Mouse (Mus musculus): ENCODE measurements around the gene Sept4.
A peak's percentile ranks its signal among the peaks of the same experiment; 100 is the strongest.

The Sept4 gene

DNA sequence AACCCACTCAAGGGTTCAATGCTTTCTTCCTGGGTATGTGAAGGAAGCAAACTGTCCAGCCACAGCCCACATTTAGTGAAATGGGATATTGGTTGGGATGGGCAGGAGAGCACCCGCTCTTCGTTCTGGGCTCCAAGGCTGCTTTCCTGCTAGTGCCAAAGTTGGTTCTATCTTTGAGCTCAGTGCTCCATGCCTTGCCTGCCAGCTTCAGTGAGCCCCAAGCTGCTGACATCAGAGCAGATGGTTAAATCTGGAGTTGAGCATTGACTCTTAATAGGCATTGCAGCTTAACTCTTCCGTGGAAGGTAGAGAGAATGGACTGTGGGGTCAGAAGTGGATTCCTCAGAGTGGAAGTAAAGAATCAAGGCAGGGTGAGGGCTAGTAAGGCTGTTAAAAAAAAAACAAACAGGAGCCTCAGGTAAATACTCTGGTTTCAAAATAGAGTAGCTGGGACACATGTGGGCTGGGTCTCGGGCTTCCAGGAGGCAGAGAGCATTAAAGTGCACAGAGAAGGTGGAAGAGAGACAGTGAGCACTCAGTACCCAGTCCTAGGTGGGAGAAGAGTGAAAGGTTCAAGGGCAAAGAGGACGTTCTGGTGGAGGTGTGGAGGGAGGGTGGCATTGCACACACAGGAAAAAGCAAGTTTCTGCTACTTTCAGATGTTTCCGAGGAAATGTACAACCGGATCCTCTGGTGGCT lies at the start of gene Sept4:
Gene Sept4, plus strand, starts transcription at position 649 of the 699 bp plus-strand sequence.
- DNase-seq (ENCODE audit: low read depth, low spot score): no peak

DNA sequence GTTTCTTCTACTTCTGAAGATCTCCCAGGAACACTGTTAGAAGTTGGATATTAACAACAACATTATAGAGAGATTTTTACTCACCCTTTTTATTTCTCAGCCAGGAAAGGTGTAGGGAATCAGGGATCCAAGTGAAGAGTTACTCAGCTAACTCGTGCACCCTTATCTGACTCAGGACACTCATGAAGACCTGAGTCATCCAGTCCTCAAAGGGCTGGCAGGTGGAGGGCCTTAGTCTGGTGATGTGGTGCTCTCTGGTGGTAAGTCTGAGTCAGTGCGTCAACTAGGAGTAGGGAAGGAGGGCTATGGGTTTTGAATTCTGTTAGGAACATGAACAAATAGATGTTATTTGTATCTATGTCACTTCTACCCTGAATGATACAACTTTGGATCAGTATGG lies 49.4 kb upstream of the Sept4 start:
- peak; percentile 73 for DNase-seq (ENCODE audit: low read depth, low spot score)

DNA sequence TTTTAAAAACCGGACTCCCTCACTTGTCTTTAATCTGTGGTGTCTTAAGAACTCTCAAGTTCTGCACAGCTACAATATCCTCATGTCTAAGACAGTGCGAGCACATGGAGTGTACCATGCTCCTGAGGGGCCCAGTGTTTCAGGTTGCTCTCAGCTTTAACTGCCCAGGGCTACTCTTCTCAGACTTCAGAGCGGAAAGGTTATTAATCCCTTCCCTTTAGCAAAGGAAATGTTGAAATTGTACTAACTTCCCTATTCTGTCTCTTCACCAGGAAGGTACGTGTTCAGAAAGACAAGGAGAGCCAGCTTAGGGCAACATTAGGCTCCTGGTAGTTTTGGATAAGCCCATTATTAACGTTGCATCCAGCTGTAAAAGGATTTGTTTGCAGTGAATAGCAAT lies 45.2 kb upstream of the Sept4 start:
- no peak for DNase-seq (ENCODE audit: low read depth, low spot score)

DNA sequence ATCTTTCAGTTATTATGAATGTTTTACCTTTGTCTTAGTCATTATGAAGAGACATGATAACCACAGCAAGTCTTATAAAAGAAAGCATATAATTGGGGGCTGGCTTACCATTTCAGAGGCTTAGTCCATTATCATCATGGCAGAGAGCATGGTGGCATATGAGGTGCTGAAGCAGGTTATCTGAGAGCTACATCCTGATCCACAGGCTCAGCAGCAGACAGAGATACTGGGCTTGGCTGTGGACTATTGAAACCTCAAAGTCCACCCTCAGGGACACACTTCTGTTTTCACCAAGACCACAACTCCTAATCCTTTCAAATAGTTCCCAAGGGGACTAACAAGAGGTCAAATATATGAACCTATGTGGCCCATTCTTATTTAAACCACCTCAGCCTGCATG lies 44.7 kb upstream of the Sept4 start:
- DNase-seq (ENCODE audit: low read depth, low spot score): no peak

DNA sequence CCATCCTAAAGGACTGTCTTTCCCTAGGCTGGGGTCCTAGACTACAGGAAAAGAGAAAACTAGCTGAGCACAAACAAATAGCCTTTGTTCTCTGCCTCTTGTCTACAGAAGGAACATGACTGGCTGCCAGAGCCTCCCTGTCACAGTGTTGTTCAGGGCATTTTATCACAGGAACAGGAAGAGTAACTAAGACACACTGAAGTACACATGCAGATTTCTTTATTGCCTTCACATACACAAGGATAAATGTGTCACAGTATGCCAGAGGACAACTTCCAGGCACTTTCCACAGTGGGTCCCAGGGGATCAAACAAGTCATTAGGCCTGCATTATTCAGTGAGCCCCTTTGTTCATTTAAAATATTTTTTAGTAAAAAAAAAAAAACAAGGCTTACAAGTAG lies 43.9 kb upstream of the Sept4 start:
- no peak for DNase-seq (ENCODE audit: low read depth, low spot score)

DNA sequence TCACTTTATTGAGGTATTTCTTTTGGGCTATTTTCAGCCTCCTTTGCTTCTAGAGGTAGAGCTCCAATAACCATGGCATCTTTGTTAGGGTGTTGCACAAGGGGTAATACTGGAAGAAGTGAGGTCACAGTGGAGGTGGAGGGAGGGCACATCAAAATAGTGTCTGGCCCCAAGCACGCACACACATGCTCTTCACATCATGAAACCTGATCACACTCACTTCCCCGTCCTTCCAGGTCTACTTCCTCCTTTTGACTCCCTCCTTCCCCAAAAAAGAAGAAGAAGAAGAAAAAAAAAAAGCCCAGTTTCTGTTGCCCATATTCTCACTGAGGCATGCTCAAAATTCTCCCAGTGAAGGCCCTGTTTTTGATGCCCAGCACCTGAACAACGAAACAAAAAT lies 41.3 kb upstream of the Sept4 start:
- DNase-seq (ENCODE audit: low read depth, low spot score): peak; percentile 54

DNA sequence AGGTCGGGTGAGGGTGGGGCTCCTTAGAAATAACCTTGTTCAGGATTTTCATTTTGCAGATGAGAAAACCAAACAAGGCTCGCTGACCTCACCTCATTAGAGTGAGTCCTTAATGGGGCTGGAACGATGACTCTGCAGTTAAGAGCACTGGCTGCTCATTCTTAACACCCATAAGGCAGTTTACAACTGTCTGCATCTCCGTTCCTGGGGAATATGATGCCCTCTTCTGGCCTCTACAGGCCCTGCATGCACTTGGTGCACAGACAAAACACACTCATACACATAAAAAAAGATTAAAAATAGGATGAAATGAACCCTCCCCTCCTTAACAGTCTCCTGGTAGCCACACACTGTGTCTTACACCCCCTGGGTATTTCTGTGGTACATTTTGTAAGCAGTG lies 40.7 kb upstream of the Sept4 start:
- DNase-seq (ENCODE audit: low read depth, low spot score): peak; percentile 61

DNA sequence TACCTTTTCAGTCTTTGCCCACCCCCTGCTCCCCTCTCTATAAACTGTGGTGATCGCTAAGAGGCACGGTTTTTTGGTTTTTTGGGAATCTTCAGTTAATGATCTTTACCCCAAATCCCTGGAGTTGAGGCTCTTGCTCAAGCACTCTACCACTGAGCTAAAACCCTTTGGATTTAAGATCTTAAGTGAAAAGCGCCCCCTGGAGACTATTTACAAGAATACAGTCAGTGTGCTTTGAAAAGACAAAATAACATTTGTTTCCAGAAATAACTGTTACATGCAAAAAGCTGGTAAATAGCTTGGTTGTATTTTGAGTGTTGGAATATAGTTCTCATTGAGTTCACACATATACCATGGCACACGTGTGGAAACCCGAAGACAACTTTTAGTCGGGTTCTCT lies 37.0 kb upstream of the Sept4 start:
- DNase-seq (ENCODE audit: low read depth, low spot score): peak; percentile 45

DNA sequence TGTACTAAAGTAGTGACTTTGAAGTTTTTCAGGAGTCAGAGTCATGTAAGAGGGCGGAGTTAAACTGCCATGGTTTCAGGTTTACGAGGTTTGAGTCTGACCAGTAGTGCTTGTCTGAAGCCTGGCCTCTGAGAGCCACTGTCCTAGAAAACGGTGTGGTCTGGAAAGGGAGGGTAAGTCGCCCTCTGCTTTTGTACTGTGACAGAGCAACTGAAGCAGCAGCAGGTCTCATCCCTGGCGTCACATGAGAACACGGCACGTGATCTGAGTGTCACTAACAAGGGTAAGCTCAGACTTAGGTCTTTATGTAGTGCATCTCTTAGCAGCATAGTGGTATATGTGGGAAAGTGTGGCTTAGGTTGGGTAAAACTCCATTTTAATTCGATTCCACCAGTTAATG lies 26.4 kb upstream of the Sept4 start:
- no peak for DNase-seq (ENCODE audit: low read depth, low spot score)

DNA sequence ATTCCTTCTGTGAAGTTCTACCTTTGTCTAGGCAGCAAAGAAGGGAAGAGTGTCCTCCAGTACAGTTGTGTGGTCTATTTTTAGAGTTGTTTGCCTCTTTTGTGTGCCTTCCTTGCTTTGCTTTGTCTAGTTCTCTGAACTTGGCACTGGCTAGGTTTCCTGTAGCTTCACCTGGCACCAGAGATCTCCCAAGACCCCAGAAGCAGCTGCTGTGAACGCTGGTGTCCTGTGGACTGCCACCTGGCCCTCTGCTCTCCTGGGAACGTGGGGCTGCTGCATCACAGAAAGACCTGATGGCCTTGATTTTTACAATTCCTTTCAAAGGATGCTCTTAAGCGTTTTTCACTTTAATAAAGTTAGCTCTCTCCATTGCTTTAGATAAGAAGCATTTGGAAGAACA lies 25.8 kb upstream of the Sept4 start:
- no peak for DNase-seq (ENCODE audit: low read depth, low spot score)

DNA sequence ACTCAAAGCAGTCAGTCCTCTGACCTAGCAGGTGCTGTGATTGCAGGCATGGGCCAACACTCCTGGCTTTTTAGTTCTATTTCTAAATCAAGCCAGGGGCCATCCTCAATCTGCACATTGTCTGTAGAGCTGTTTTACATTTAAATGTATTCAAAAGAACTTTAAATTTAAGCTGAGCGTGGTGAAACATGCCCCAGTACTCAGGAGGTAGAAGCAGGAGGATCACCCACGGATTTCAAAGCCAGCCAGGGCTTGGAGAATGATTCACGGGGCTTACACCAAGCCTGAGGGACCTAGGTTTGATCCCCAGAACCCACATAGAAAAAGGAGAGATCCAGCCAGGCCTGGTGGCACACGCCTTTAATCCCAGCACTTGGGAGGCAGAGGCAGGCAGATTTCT lies 15.4 kb upstream of the Sept4 start:
- no peak for DNase-seq (ENCODE audit: low read depth, low spot score)

DNA sequence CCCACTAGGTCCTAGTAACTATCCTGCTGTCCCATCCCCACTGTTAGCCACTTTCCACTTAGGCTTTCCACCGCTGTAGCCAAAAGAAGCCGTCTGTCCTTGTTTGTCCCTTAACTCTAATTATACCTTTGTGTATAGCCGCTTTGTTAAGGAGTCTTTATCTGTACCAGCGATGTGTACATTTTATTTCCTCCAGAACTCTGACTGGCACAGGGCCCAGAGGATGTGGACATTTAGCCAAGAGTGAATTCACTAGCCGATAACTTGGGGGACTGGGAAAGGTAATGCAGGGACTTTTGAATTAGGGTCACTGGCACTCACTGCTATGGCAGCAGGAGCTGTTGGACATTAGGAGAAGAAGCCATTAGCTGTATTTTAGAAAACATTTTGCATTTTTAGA lies 14.3 kb upstream of the Sept4 start:
- DNase-seq (ENCODE audit: low read depth, low spot score): no peak

DNA sequence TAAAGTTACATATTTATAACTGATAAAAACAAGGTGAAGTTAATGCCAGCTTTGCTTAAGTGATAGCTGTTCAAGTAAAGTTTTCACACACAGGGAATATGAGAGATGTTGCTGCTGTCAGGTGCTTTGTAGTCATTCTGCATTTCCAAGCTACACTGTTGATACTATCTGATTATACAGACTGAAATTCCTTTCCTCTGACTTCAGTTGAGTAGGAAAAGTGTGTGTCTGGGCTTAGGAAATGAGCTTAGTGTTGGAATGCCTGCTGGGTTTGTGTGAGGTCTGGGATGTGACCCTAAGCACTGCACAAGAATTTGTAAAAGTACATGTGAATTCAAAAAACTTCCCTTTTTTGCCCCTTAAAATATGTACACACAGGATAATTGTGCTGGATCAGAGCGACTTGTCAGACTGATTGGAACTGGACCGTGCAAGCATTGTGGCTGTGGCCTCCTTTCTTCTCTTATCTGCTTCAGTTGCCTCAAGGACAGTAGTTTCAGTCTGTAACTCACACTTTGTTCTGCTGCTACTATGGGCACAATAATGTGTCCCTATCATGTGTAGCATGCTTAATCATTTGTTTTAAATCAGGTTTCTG lies 13.5 kb upstream of the Sept4 start:
- DNase-seq (ENCODE audit: low read depth, low spot score): no peak

DNA sequence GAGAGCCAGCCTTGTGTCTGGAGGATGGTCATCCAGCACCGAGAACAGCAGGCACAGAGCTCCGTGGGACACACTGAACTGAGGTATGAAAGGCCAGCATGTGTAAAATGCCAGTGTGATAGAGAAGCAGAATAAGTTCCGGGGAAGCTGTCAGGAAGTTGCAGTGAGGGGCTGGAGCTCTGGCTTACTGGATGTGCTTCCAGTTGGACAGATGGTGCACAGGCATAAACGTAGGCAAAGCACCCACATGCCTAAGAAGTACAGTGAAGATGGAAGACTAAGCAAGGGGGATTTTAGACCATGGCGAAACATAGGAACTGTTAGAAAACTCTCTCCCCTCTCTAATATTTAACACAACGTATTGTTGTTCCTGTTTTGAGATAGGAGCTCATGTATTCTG lies 7.5 kb upstream of the Sept4 start:
- DNase-seq (ENCODE audit: low read depth, low spot score): no peak

DNA sequence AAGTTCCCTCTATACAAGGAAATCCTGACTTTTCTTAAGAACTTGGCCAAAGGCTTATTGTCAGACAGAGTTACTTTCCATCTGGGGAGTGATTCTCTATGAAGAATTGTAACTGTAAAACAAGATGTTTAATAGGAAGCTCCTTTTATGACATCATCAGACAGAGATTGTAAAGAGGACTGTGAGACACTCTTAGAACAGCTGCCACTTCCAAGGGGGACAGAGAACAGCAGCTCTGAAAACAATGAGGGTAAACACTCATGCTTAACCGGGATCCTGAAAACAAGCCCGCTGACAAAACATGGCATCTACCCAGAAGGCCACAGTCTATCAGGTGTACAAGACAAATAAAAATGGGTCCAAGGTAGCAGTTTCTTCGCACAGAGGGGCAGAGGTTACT lies 2.2 kb upstream of the Sept4 start, which contains the start of gene Gm11492:
Gene Gm11492, plus strand, starts transcription at position 153 of the 400 bp plus-strand sequence.
- no peak for DNase-seq (ENCODE audit: low read depth, low spot score)

DNA sequence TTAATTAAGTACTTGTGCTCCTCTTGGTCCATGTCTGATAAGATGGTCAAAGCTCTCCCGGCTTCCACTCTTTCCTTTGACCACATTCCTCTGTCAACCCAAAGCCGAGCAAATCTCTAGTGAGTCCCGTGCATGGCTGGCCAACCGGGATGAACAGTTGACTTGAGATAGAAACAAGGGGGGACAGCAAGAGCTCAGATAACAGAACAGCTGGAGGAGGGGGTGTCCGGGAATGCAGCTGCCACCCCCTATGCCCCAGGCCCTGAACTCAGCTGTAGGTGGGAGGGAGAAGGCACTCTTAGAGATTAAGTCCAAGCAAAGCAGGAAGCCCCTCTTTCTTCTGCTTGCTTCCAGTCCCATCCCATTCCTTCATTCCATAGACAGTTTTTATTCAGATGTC lies 2.0 kb downstream of the Sept4 start:
- no peak for DNase-seq (ENCODE audit: low read depth, low spot score)

DNA sequence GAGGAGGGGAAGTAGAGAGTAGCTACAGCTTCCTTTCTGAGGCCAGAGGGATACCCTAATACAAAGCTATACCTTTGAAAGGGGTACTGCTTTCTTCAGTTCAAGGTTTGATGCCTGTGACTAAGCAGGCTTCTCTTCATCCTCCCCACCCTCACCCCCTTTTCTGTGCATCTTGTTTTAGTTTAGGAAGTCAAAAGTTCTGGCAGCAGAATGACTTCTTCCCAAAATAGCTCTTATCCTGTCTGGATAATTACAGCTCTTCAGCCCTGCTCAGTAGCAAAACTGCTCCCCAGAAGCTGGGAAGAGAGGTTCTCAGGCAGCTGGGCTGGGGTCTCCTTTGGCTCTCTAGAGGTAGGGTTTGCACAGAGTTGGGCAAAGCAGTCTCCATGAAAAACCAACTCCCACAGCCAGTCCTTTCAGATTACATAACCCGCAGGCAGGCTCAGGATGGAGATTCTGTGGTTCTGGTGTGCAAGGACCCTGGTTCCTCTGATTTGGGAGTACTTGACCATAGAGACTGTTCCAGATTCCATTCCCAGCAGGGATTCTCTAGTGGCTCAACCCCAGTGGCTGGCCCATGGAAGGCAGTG lies 2.8 kb downstream of the Sept4 start:
- DNase-seq (ENCODE audit: low read depth, low spot score): no peak

DNA sequence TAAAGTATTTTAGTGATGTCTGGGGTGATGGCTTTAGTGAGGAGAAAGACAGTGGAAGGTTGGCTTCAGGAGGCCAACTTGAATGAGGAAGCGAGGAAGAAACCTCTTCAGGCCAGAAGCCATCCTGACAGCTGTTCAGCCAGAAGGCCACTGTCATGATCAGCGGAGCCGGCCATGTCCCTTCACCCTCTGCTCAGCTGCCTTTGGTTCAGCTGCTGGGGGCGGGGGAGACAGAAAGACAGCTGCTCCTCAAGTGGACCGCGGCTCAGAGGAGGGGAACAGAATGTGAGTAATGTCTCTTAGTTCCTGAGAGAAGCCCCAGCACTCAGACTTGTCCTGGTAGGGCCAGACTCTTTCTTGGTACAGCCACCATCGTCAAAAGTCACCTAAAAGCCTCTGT lies 5.0 kb downstream of the Sept4 start:
- peak; percentile 18 for DNase-seq (ENCODE audit: low read depth, low spot score)

DNA sequence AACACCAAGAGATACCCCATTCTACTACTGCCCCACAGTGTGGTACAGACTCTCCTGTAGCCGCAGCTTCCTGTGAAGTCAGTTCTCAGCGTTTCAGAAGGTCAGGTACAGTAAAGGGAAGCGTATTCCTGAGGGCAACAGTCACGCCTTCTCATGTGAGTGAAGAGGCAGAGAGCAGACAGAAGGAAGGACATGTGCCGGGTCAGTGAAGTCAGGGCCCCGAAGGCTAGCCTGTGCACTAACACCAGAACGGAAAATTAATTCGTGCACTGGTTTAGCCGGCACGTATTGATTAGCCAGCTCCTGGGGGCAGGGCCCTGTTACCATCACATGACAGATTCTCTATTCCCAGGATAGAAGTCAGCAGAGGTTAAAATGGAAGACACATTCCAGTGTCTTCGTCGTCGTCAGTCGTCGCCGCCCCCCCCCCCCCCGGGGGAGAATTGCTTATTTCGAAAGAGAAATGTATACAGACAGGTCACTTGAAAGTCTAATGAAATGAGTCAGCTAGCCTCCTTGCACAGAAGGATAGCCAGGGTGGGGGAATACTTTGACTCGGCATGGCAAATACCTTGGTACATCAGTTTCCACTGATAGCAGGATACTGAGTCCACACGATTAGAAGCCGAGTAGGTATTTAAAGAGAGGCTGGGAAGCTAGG lies 5.9 kb downstream of the Sept4 start:
- DNase-seq (ENCODE audit: low read depth, low spot score): no peak

DNA sequence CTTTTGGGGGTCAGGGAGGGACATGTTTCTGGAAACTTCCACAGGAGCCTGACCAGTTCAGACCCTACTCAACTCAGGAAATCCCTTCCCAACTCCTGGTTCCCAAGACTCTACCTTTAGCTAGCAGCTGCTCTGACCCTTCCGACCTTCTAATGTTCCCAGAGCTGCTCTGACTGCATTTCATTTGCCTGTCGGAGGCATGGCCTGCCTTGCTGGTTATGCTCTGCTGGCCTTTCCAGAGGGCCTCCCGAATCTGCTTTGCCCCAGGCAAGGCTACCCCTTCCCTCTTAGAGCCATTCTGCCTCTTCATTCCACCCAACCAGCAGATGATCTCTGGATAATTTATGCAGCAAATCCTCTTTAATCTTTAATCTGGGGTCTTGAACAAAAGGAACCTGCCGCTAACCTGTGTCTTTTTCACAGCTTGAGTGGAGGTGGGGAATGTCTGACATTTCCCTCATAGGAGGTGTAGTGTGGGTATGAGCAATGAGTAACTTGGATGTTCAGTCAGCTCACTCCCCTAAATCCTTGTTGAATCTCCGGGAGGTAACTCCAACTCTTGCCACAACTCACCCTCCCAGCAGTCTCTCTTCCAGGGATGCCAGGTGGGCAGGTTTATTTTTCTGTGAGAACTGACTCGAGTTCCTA lies 9.0 kb downstream of the Sept4 start:
- DNase-seq (ENCODE audit: low read depth, low spot score): no peak

DNA sequence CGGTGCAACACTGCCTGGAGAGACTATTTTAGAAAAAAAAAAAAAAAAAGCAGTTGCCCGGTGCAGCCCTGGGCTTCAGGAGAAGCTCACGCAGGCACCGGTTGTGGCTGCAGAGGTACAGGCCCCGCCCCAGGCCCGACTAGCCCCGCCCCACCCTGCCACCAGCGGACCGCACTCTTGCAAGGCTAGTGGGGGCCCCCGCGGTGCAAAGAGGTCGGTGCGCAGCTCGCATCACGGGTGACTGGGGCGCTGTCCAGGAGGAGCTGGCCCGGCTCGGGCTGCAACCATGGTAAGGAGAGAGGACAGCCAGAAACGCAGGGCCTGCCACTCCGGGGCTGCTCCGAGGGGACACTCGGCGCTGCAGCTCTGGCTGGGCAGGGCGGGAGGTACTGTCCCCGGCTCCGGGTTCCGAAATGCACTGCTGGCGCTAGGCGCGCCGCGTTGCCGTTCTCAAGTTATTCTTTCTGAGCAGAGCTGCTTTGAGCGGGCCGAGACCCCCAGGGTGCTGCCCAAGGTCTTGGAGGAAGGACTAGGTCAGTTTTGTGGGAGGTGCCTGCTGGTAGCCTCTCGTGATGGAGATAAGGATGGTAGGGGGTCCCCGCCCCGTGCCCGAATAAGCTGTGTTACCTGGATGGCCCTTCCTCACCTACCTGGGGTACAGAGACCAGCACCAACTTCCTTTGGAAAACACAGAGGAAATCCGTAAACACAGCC lies 9.7 kb downstream of the Sept4 start:
- DNase-seq (ENCODE audit: low read depth, low spot score): no peak
